Mouse (Mus musculus): ENCODE data around the gene Mfrp.
"Not testable (repeated sequence)": the region's sequence is repeated elsewhere in the genome, so short reads cannot be mapped to it uniquely, and the experiment has no call there.

The Mfrp gene

DNA sequence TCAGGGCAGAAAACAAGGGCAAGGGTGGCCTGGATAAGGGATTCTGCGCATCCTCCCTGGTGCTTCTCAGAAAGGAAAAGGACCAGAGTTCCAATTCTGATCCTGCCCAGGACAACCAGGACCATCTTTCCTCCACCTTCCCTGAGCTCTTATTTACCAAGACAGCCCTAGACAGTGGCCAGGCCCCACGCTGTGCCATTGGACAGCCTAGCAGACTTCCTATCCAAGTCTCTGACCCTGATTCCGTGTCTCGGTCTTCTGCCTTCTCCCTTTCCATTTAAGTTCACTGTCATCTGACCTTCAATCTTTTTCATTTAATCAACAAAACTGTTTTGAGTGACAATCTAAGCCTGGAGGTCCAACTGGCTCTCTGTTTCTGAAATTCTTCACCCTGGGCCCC is 5.1 kb downstream of the Mfrp start:
- no peak for DNase-seq

DNA sequence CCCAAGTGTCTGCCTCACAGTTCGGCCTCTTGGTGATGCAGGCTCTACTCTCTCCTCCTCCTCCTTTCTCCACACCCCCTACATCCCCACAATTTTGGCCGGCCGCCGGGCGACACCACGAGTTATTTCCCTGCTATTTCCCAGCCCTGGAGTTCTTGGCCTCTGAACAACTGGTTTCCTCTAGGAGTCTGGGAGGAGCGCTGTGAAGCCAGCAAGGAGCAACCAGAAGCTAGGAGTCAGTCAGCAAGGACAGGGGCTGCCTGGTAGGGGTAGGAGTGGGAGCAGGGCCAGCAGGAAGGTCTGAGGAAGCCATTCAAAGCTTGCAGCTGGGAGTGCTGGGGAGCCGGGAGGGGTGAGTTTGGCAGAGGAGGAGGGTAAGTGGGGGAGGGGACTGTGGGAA is 5.6 kb downstream of the Mfrp start, which contains the start of gene C1qtnf5:
C1qtnf5 (plus strand) TSS at position 136 of the 400 bp plus-strand sequence.
- DNase-seq: peak; percentile 97

DNA sequence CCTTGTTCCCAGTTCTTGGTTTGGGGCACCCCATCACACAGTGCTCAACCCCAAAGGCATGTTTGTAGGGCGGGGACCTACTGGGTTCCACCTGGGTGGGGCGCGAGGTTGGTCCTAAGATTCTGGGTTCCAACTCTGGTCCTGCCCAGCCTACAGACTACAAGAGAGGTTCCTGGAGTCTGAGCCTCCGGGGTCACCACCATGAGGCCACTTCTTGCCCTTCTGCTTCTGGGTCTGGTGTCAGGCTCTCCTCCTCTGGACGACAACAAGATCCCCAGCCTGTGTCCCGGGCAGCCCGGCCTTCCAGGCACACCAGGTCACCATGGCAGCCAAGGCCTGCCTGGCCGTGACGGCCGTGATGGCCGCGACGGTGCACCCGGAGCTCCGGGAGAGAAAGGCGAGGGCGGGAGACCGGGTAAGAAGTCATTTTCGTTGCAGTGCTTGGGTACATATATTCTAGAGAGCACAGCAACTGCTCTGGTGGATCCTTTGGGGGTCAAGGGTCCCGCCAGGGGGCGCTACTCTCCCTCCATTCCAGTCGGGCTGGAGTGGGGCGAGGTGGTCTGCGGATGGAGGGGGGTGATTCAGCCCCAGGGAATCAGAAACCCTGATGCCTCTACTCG is 6.1 kb downstream of the Mfrp start:
- DNase-seq: peak; percentile 76

DNA sequence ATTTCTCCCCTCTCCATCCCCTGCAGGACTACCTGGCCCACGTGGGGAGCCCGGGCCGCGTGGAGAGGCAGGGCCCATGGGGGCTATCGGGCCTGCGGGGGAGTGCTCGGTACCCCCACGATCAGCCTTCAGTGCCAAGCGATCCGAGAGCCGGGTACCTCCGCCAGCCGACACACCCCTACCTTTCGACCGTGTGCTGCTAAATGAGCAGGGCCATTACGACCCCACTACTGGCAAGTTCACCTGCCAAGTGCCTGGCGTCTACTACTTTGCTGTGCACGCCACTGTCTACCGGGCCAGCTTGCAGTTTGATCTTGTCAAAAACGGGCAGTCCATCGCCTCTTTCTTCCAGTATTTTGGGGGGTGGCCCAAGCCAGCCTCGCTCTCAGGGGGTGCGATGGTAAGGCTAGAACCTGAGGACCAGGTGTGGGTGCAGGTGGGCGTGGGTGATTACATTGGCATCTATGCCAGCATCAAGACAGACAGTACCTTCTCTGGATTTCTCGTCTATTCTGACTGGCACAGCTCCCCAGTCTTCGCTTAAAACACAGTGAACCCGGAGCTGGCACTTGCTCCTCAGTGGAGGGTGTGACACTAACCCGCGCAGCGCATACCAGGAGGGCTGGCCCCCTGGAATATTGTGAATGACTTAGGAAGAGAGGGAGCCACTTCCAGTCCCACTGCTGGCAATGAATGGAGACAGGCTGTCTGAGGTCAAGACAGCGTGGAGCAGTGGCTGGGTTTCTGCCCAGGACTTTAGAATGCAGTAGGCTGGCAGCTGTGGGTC is 6.9 kb downstream of the Mfrp start:
- no peak for DNase-seq

DNA sequence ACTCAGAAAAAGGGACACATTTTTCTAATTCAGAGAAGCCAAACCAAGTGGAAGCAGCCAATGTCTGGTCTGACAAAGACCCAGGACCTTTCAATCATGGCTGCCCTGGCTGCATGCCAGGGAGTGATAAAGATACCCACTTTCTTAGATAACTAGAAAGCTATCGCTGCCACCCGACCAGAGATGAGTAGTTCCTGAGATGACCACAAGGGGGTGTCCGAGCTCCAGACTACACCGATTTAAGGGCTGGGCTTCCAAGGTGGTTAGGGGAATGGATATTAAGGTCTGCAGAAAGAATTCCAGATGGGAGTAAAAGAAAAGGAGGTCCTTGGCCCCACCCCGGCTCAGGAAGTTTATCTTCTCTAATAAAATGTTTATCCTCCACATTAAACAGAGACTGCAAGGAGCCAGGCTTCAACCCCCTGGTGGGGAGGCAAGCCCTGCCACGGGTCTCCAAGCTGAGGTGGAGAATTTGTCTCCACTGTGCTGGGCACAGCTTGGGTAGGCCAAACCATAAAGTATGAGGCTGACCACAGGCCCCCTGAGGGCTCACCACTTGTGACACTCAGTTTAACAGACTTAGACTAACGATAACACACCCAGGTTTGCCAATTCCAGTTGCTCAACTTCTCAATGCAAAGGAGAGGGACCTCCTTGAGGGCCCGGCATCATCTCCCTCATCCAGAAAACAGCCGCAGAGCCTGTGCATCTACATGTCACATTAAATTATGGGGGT is 8.0 kb downstream of the Mfrp start:
- DNase-seq: peak; percentile 87

DNA sequence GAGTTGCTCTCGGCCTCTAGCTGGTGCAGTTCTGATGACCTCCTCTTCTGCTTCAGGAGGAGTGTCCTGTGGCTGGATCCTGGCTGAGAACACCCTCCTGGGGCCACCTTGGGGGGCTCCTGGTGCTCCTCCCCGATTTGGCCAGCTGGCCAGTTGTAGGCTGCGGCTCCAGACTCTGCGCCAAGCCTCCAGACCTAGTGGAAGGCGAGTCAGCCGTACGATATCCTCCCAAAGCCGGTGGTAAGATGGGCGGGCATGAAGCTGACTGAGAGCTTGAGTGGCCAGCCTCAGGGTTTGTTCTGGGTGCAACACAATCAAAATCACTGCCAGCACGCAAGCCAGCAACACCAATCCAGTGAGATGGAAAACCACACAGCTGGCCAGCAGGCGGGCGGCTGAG is 10.4 kb downstream of the Mfrp start:
- DNase-seq: not testable (repeated sequence)

DNA sequence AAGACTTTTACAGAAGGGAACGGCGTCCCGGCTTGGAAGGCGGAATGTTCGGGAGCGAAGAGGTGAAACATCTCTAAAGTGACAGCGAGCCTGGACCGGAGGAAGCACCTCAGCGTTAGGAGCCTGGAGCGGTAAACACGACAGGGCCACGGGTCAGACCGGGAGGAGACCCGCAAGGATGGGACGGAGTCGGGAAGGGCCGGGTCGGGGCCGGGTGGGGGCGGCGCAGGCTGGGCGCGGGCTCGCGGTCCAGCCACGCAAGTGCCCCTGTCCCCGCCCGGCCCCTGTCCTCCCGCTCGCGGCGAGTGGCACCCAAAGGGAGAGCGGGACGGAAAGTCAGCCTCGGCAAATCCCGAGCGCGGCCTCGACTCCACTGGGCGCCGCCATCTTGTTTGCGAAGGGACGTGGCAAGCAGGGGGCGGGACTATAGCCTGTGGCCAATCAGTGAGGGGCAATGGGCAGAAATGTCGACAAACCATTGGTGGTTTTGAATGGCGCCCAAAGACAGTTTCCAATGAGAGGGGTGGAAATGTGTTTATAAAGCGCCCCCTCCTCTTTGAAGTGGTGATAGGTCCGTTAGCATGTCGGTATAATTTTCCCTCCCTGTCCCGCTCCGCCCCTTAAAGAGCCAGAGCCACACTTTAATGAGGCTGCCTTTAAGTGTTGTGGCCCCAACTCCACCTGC is 11.7 kb downstream of the Mfrp start, which contains the start of the genes Gm49380 and Rnf26:
Gm49380 (minus strand) TSS at position 396 of the 685 bp plus-strand sequence.
Rnf26 (minus strand) TSS at position 413 of the 685 bp plus-strand sequence.
- DNase-seq: peak; percentile 98

DNA sequence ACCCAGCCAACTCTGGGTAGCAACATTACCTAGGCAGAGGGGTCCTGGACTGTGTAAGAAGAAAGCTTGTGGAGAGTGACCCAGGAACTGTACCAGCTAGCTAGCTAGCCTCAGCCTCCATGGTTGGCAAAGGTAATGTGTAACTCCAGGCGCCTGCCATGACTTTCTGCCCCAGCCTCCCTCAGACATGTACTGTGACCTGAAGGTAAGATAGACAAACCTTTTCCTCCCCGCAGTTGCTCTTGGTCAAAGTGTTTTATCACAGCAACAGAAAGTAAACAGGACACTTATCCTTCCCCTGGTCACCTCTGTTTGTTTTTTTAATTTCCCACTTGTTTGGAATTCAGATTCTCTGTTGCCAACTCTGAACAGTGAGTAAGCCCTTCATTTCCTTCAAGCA is 12.9 kb downstream of the Mfrp start:
- DNase-seq: no peak

DNA sequence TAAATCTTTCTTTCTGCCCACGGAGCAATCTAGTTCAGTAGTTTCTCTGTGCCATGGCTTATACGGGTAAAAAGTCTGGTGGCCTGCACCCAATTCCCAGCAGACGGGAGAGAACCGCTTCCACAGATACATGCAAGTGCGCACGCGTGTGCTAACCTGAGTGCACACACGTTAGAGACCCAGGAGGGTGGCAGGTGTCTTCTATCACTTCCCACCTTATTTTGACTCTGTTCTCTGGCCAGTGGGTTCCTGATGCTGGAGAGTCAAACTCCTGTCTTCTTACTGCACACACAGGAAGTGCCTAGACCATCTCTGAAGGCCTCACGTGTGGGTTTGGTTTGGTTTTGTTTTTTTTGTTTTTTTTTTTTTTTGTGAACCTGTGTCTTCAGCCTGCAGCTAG is 14.1 kb downstream of the Mfrp start:
- DNase-seq: no peak

DNA sequence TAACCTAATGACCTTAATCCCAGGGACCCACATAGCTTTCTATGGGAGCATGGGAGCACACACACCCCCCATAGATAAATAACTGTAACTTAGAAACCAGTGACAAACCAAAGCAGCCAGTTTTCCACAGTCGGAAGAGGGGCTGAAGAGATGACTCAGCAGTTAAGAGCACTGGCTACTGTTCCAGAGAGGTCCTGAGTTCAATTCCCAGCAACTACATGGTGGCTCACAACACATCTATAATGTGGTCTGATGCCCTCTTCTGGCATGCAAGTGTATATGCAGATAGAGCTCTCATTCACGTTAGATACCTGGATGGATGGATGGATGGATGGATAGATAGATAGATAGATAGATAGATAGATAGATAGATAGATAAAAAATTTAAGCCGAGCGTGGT is 14.7 kb downstream of the Mfrp start:
- no peak for DNase-seq

DNA sequence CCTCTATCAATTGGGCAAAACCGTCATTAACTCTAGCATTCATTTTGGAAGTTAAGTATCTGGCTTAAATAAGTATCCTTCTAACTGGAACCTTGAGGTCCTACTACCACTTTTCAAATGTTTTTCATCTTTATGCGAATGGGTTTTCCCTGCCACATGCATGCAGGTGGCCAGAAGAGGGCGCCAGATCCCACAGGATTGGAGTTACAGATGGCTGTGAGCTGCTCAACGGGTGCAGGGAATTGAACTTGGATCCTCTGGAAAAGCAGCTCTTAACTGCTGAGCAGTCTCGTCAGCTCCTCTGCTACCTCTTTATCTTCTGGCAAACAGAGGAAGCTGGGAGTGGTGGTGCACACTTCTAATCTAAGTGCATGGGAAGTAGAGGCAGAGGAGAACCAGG is 17.5 kb downstream of the Mfrp start:
- DNase-seq: peak; percentile 47

DNA sequence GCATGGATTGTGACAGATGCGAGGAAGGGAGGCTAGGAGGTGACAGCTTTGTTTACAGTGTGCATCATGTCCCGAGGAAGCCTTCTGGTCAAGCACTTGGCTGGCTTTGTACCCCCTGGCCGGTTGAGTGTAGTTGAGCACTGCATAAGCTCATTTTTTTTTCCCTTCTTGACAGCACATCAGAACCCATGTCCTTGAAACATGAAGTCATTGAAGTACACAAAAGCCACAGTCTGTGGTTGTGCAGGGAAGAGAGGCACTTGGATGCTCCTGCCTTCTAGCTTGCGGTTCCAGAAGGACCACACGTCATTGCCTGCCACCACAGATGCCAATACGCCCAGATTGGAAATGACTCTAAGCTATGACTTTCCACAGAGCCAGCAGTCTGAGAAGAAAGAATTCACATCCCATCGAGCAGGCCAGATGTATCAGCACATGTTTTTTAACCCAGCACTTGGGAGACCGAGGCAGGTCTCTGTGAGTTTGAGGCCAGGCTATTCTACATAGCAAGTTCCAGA is 18.5 kb downstream of the Mfrp start:
- no peak for DNase-seq

DNA sequence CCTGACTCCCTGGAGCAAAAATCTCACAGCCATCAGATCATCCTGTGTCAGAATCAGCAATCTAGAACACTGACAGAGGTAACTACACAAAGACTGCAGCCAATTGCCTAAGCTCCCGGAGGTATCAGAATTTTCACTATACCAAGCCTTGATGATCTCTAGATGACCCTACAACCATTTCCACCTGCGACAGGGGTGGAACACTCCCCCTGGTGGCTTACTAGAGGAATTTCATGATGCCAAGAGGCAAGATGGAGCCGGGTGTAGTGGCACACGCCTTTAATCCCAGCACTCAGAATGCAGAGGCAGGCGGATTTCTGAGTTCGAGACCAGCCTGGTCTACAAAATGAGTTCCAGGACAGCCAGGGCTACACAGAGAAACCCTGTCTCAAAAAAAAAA is 22.8 kb downstream of the Mfrp start:
- DNase-seq: no peak

DNA sequence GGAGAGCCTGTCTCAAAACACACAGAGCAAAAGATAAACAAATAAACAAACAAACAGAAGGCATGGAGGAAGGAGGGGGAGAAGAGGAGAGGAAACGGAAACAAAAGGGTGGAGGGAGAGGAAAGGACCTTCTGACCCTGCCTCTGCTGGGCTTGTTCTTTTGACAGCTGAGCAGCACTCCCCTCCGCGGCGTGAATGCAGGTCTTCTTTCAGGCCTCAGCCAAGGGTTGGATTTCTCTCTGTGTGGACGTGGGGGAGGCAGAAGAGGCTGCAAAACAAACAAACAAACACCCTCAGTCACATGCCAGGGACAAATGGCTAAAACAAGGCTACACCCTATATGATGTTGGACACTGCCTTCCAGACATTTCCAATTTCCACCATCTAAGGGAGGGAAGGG is 23.5 kb downstream of the Mfrp start:
- DNase-seq: no peak

DNA sequence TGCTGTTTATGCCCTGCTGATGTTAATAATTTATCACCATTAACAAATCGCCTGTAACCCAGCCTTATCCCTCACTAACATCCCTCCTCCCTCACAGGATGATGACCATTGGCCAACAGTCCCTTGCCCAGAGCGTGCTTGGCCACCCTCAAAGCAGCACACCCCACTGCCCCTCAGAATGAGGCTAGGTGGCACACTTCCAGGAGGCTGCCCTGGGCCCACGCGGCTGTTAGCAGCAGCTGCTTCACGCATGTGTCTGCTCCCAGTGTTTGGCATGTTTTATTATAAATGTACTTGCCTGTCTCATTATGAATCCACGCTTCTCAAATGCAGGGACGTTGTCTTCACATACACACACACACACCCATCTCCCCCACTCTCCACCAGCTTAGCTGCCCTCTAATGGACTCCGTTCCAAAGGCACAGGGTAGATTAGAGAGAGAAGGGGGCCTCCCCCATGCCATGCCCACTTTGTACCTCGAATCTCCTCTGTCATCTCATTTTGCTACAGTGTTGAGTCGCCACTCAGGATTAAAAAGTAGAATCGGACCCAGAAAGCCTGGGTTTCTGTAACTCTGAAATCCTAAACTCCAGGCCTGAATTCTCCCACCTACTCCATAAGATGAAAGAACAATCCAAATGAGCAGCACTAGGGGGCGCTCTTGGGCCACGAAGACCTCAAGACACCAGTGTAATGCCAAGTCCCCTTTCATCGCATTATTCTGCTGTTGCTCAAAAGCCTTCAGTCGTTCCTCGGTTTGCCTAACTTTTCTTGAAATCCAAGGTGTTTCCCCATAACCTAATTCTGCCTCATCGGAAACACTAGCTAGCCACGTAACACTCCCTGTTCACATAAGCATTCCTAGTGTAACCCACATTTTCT is 24.3 kb downstream of the Mfrp start:
- peak; percentile 92 for DNase-seq

DNA sequence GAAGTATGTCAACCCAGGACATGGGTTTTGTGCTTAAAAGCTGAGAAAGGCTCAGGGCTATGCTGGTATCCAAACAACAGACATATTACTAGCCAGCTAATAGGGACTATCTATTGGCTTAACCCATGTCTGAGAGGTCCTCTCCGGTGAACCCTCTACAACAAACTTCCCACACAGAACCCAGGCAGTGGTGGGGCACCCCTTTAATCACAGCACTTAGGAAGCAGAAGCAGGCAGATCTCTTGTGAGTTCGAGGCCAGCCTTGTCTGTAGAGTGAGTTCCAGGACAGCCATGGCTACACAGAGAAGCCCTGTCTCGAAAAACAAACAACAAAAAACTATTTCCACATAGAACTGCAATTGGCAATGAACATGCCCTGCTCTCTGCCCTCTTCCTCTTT is 25.2 kb downstream of the Mfrp start:
- DNase-seq: no peak

DNA sequence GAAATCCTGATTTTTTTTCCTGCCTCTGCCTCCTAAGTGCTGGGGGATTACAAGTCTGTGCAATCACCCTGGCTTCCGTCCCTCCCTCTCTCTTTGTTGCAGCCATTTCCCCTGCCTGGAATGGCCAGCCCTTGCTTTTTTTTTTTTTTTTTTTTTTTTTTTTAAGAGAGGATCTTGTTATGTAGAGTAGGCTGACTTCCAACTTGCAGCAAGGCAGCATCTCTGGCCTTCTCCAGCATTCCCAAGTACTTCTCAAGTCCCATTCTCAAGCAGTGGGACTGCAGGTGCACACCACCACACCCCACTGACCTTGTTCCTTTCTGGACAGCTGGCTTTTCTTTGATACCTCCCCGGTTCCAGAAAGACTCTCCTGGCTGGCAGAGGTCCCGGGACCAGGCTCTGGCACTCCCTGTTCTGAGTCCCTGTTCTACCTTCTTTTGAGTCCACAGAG is 25.8 kb downstream of the Mfrp start:
- peak; percentile 48 for DNase-seq

DNA sequence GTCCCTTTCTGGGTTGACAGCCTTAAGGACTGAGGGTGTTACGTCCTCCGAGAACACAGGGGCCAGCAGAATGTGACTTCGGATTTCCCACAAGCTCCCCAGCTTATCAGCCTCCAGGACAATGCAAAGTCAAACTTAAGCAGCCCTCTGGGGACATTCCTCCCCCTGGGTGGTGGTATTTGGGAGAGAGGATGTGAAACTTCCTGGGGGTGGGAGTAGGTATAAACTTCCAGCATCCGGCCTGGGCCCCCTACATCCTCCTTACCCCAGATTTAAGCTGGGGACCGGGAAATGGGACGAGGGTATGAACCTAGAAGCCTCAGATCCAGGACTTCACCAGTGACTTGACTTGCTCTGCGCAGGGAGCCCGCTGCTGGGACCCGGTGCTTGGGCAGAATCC is 28.1 kb downstream of the Mfrp start:
- peak; percentile 77 for DNase-seq

DNA sequence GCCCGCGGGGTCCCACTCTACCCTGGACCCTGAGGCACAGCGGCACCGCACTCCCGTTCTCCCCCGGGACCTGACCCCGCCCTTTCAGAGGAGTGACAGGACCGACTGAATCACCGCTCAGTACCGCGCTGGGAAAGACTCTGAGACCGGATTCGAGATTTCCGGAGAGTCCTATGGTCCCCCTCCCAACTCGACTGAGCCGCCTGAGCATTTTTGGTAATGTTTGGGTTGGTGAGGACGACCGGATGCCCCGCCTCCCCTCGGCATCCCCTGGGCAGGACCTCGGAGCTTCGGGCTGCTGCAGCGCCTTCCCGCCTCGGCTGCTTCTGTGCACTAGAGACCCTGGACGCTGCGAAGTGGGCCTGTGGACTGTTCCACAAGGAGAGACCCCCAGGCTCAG is 28.5 kb downstream of the Mfrp start:
- DNase-seq: peak; percentile 94

DNA sequence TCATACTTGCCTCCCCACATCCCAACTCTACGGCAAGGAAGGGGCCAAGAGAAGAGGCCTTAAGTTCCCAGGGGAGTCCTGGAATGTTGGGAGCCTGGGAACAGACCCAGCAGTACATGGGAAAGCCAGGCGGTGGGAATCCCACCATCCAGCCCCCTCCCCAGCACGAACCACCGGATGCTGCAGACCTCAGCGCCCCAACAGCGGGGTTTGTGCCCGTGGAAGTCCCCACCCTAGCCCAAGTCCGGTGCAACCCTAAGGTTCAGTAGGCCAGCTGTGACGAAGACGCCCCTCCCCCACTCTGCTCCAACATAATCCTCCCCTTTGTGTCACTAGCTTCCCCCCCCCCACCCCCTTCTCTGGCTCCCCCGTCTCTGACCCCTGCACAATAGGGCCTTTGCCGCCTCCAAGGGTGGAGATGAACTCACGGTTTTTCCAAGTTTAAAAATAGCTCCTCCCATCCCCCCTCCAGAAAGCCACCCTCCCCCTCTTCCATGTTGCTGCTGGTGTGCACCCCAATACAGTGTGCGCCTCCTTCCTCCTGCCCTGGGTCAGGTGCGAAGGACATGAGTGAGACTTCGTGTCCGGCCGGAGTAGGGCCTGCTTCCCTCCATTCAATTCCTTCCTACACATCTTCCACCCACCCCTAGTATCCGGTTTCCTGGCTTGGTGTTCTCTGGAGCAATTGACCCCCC is 29.2 kb downstream of the Mfrp start:
- peak; percentile 83 for DNase-seq

DNA sequence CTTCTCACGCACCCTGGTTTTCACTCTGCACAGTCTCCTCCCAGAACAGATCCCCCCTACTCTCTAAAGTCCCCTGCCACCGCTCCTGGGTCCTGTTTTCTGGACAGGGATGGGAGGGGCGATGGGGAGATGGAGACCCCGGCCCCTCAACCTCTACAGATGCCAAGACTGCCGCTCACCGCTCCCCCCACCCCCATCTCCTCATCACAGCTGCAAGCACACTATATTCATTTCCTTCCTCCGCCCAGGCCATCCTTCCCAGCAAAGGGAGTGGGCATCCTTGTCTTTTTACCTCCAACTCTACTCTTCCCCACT is 29.7 kb downstream of the Mfrp start:
- DNase-seq: no peak

Data from lung, postnatal 10 days (tissue).